Mouse (Mus musculus) CH12.LX (cell line): ENCODE measurements at regions not wholly inside any gene's neighbourhood (a gene's known extent, or its start where the extent isn't known, plus 50 kb on each side); places are given as distances from the start of the nearest gene placed in this dataset.
"Not testable (repeated sequence)": the region's sequence is repeated elsewhere in the genome, so short reads cannot be mapped to it uniquely, and the experiment has no call there.

Experiments
- JUND ChIP-seq: conservative IDR thresholded peaks from 2 replicates; pipeline ENCODE4 v1.6.1; 2011; ENCODE audit warnings: low read depth, low read length, improper control_type of control experiment
- KAT2A ChIP-seq: IDR thresholded peaks from 2 replicates; pipeline ENCODE4 v1.6.1; 2012; ENCODE audit warnings: low read length, improper control_type of control experiment, inconsistent platforms; ENCODE audit not compliant: insufficient replicate concordance

DNA sequence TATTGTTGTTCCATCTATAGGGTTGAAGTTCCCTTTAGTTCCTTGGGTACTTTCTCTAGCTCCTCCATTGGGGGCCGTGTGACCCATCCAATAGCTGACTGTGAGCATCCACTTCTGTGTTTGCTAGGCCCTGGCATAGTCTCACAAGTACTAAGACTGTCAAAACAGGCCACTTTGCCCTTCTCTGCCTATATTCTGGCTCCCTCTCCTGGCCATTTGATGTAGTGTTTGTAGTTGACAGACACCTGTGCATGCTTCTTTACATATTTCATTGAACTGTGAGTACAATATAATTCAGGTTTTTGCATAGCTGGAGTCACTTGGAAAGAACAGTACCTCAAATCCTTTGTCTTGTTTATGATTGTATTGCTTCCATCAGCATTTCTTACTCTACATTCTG, 1059.2 kb downstream of the Rpia start:
- TF ChIP-seq JUND, KAT2A: not testable (repeated sequence)
